Mouse (Mus musculus) lung, postnatal 14 days (tissue): Measurements from ENCODE around the gene Pir.

Source experiments
- DNase-seq: peaks from one replicate; pipeline ENCODE4 v3.0.0; 2021

Gene Pir

GRCm38 (mm10) chrX:164269285-164269761, at the start of gene Pir:
Gene Pir, plus strand, starts transcription at chrX:164269371.
- peak; percentile 60 for DNase-seq

- peak; percentile 32 for DNase-seq
These were observed 47.2 kb upstream of the Pir start for GRCm38 (mm10) chrX:164221989-164222388.

- no peak for DNase-seq
These were observed 35.8 kb upstream of the Pir start for GRCm38 (mm10) chrX:164233380-164233779.

GRCm38 (mm10) chrX:164245714-164246113, 23.5 kb upstream of the Pir start:
- no peak for DNase-seq

GRCm38 (mm10) chrX:164246722-164247121, 22.4 kb upstream of the Pir start:
- DNase-seq = no peak

- DNase-seq = no peak
These were observed 12.6 kb upstream of the Pir start for GRCm38 (mm10) chrX:164256527-164256926.

- no peak for DNase-seq
These were observed 11.1 kb upstream of the Pir start, which contains the start of gene Bmx for GRCm38 (mm10) chrX:164258057-164258456. Gene Bmx, minus strand, starts transcription at chrX:164258193.

- DNase-seq = no peak
These were observed 10.5 kb upstream of the Pir start for GRCm38 (mm10) chrX:164258662-164259061.

- DNase-seq = no peak
These were observed 6.9 kb upstream of the Pir start for GRCm38 (mm10) chrX:164262286-164262685.

- DNase-seq = no peak
These were observed 4.3 kb upstream of the Pir start for GRCm38 (mm10) chrX:164264861-164265260.

GRCm38 (mm10) chrX:164270603-164271002, 1.4 kb downstream of the Pir start:
- DNase-seq = no peak

GRCm38 (mm10) chrX:164275536-164275935, 6.4 kb downstream of the Pir start:
- DNase-seq = peak; percentile 6

GRCm38 (mm10) chrX:164280918-164281647, 11.9 kb downstream of the Pir start:
- no peak for DNase-seq

GRCm38 (mm10) chrX:164283808-164284207, 14.6 kb downstream of the Pir start:
- DNase-seq = no peak

- DNase-seq = peak; percentile 54
These were observed 17.9 kb downstream of the Pir start for GRCm38 (mm10) chrX:164287077-164287476.

- peak; percentile 26 for DNase-seq
These were observed 22.0 kb downstream of the Pir start for GRCm38 (mm10) chrX:164291147-164291546.

GRCm38 (mm10) chrX:164306250-164306649, 37.1 kb downstream of the Pir start:
- DNase-seq = no peak

- no peak for DNase-seq
These were observed 44.7 kb downstream of the Pir start for GRCm38 (mm10) chrX:164313876-164314275.

GRCm38 (mm10) chrX:164318554-164318953, 49.4 kb downstream of the Pir start:
- no peak for DNase-seq

- no peak for DNase-seq
These were observed 50.9 kb downstream of the Pir start for GRCm38 (mm10) chrX:164320031-164320430.

- DNase-seq = no peak
These were observed 53.3 kb downstream of the Pir start for GRCm38 (mm10) chrX:164322492-164322891.

GRCm38 (mm10) chrX:164323391-164323913, 54.3 kb downstream of the Pir start:
- no peak for DNase-seq

- DNase-seq = no peak
These were observed 61.2 kb downstream of the Pir start for GRCm38 (mm10) chrX:164330351-164330750.

- DNase-seq = no peak
These were observed 61.6 kb downstream of the Pir start for GRCm38 (mm10) chrX:164330766-164331165.

GRCm38 (mm10) chrX:164338591-164338990, 69.4 kb downstream of the Pir start:
- no peak for DNase-seq
